Mouse (Mus musculus): Measurements from ENCODE around the gene Tcl1b1. TPM values are rescaled to one million over a fixed set of nuclear protein-coding genes. Genes with fewer than 3 reads are reported as not detected.

The Tcl1b1 gene
- polyA plus RNA-seq, 1 experiment from 2014 or later = not detected

- DNase-seq (ENCODE audit: low read depth, low spot score) = no peak
- no peak for ATAC-seq
- no peak for TF ChIP-seq CTCF (IDR thresholded peaks at IDR 0.05)
- ChIA-PET POLR2A (interaction anchor here (0.7 kb wide), 1 partner anchor 1581 kb away, joined by 4 read pairs; no protein-coding TSS in a partner anchor), CTCF (no interaction called here)
- in situ Hi-C loops (cut with MboI; ENCODE audit: low pct_unique_long_range_greater_than_20kb) = no loop called here
- H3K27me3 ChIP-seq = peaks cover 19% of the 10 kb centered on the region
These were observed 47.6 kb downstream of the Tcl1b1 start for GRCm38 (mm10) chr12:105207071-105207470.

GRCm38 (mm10) chr12:105208441-105208840, 49.0 kb downstream of the Tcl1b1 start:
- ChIA-PET CTCF (no interaction called here), POLR2A (no interaction called here)
- in situ Hi-C loops (cut with MboI; ENCODE audit: low pct_unique_long_range_greater_than_20kb) = no loop called here
- ATAC-seq (no peak), DNase-seq (ENCODE audit: low read depth, low spot score) (no peak)
- no peak for TF ChIP-seq CTCF (IDR thresholded peaks at IDR 0.05)
- H3K27me3 ChIP-seq = peaks cover 21% of the 10 kb centered on the region

GRCm38 (mm10) chr12:105209231-105209630, 49.7 kb downstream of the Tcl1b1 start:
- ATAC-seq (no peak), DNase-seq (ENCODE audit: low read depth, low spot score) (no peak)
- peaks cover 27% of the 10 kb centered on the region for H3K27me3 ChIP-seq
- no peak for TF ChIP-seq CTCF (IDR thresholded peaks at IDR 0.05)
- POLR2A ChIA-PET = no interaction called here
- in situ Hi-C loops (cut with MboI; ENCODE audit: low pct_unique_long_range_greater_than_20kb) = no loop called here
- CTCF ChIA-PET = no interaction called here

Other genes starting within 250 kb of the Tcl1b1 start
- 14.2 TPM for gene Syne3, start 149.9 kb upstream of the Tcl1b1 start, polyA plus RNA-seq (2021)
- 88.8 TPM for gene Glrx5, start 127.0 kb upstream of the Tcl1b1 start, polyA plus RNA-seq (2021)
- gene Tcl1b2, start 13.7 kb upstream of the Tcl1b1 start, polyA plus RNA-seq (2021) = not detected
- gene Tcl1b5, start 16.7 kb downstream of the Tcl1b1 start, polyA plus RNA-seq (2021) = not detected
- not detected for gene Tcl1b3, start 31.4 kb downstream of the Tcl1b1 start, polyA plus RNA-seq (2021)
- not detected for gene Tcl1b4, start 42.3 kb downstream of the Tcl1b1 start, polyA plus RNA-seq (2021)
- not detected for gene Tcl1, start 63.1 kb downstream of the Tcl1b1 start, polyA plus RNA-seq (2021)
- not detected for gene Tunar, start 174.2 kb downstream of the Tcl1b1 start, polyA plus RNA-seq (2021)